Mouse (Mus musculus) bone marrow, adult 2 months (tissue): ENCODE data around the gene March7.

Source experiments
- CTCF ChIP-seq: fragments of 200-500 bp; IDR thresholded peaks from 2 replicates; pipeline ENCODE4 v1.5.1; 2011; ENCODE audit warnings: low read length, control low read depth; ENCODE audit not compliant: control insufficient read depth, insufficient read depth
- POLR2A ChIP-seq: fragments of 200-500 bp; IDR thresholded peaks from 2 replicates; pipeline ENCODE4 v1.6.1; 2011; ENCODE audit warnings: low read depth, mild to moderate bottlenecking, control low read depth, low read length, borderline replicate concordance; ENCODE audit not compliant: control insufficient read depth

DNA sequence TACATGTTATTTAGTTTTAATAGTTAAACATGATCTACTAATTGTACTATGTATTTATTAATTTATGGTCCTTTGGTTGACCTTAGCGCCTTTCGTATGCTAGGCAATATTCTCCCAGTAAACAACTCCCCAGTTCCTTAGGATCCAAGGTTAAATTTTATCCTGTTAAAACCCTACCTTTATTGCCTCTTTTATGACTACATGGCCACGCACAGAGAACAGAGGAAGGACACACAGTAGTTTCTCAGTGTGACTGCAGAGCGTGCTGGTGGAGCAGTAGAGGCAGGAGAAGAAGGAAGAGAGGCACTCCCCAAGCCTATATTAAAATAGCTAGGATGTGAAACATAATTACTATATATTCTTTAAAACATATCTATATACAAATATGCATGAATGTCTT is 6.0 kb upstream of the March7 start:
- TF ChIP-seq CTCF, result no peak
- TF ChIP-seq POLR2A, result no peak
